Mouse (Mus musculus) midbrain, embryonic 14.5 days (tissue): ENCODE results near the gene Med18. TPM values are rescaled to one million over a fixed set of nuclear protein-coding genes. Genes with fewer than 3 reads are reported as not detected.
"Not testable (repeated sequence)": the region's sequence is repeated elsewhere in the genome, so short reads cannot be mapped to it uniquely, and the experiment has no call there.

ENCODE experiments used
- ATAC-seq: fragments of 200-750 bp; cut with Nextera tagmentation; 2 replicates; pipeline ENCODE4 v1.8.0; 2017; ENCODE audit warnings: moderate number of reproducible peaks, moderate library complexity; ENCODE audit not compliant: low FRiP score, low TSS enrichment
- DNase-seq: peaks from one replicate; pipeline ENCODE4 v3.0.0-alpha.2; 2015
- H3K27ac ChIP-seq: fragments of 300-500 bp; sonication (generic); replicated peaks from 2 replicates; pipeline ENCODE4 v1.5.1; 2014; ENCODE audit warnings: mild to moderate bottlenecking, low read depth, low read length, moderate library complexity
- H3K27me3 ChIP-seq: fragments of 300-500 bp; sonication (generic); 2 replicates; pipeline ENCODE4 v1.6.1; 2014; ENCODE audit warnings: low read length, control low read depth, mixed read lengths; ENCODE audit not compliant: control insufficient read depth, insufficient read depth
- H3K36me3 ChIP-seq: fragments of 300-500 bp; sonication (generic); 2 replicates; pipeline ENCODE4 v1.6.1; 2014; ENCODE audit warnings: low read length, control low read depth; ENCODE audit not compliant: control insufficient read depth, insufficient read depth
- H3K4me1 ChIP-seq: fragments of 300-500 bp; sonication (generic); 2 replicates; pipeline ENCODE4 v1.6.1; 2014; ENCODE audit warnings: mild to moderate bottlenecking, antibody characterized with exemption, low read length, control low read depth; ENCODE audit not compliant: control insufficient read depth, insufficient read depth
- H3K4me2 ChIP-seq: fragments of 300-500 bp; sonication (generic); 2 replicates; pipeline ENCODE4 v1.6.1; 2014; ENCODE audit warnings: mild to moderate bottlenecking, low read length, moderate library complexity
- H3K4me3 ChIP-seq: fragments of 300-500 bp; sonication (generic); replicated peaks from 2 replicates; pipeline ENCODE4 v1.5.1; 2014; ENCODE audit warnings: low read depth, low read length
- H3K9ac ChIP-seq: fragments of 300-500 bp; sonication (generic); replicated peaks from 2 replicates; pipeline ENCODE4 v1.6.1; 2014; ENCODE audit warnings: mild to moderate bottlenecking, low read length, moderate library complexity
- H3K9me3 ChIP-seq: fragments of 300-500 bp; sonication (generic); 2 replicates; pipeline ENCODE4 v1.6.1; 2016; ENCODE audit warnings: low read length, control low read depth, mixed read lengths; ENCODE audit not compliant: control insufficient read depth
- WGBS: fragments of 180-500 bp; shearing (Covaris S2); extraction: QIAGEN DNeasy Blood & Tissue Kit; methylation state at CpG from one replicate; pipeline ENCODE4 v1.1.7; 2014; 5-methylcytosine and 5-hydroxymethylcytosine counted together
- polyA plus RNA-seq: library from polyadenylated mRNA; unstranded; fragments of >200 nt; fragmentation: Nextera tagmentation; extraction: Ambion mirVana; gene quantifications from 2 replicates; pipeline ENCODE4 v1.2.1, GENCODE M21; 2014

Gene Med18
- polyA plus RNA-seq, 1 experiment from 2014 or later, result 8.9 TPM

- Histone ChIP-seq H3K36me3 (no peaks in the 10 kb centered on the region), H3K4me1 (no peaks in the 10 kb centered on the region), H3K4me3 (no peak overlapping the region), H3K9ac (no peak overlapping the region), H3K4me2 (no peak overlapping the region), H3K27me3 (no peaks in the 10 kb centered on the region), H3K27ac (no peak overlapping the region), H3K9me3 (no peaks in the 10 kb centered on the region)
- DNase-seq (no peak), ATAC-seq (no peak)
- 92% methylated on average over 3 of the region's 3 CpGs for WGBS
These were observed 24.8 kb upstream of the Med18 start for GRCm38 (mm10) chr4:132488521-132488920.

GRCm38 (mm10) chr4:132484820-132485219 lies 21.1 kb upstream of the Med18 start:
- H3K9me3 ChIP-seq, result no peaks in the 10 kb centered on the region
- no peak overlapping the region for H3K27ac ChIP-seq
- WGBS, result 76% methylated on average over 5 of the region's 5 CpGs
- H3K27me3 ChIP-seq, result no peaks in the 10 kb centered on the region
- no peak for ATAC-seq
- no peak overlapping the region for H3K9ac ChIP-seq
- no peaks in the 10 kb centered on the region for H3K36me3 ChIP-seq
- no peak overlapping the region for H3K4me3 ChIP-seq
- no peak for DNase-seq
- no peaks in the 10 kb centered on the region for H3K4me1 ChIP-seq
- no peak overlapping the region for H3K4me2 ChIP-seq

GRCm38 (mm10) chr4:132484231-132484630 lies 20.5 kb upstream of the Med18 start:
- no peaks in the 10 kb centered on the region for H3K4me1 ChIP-seq
- DNase-seq, result no peak
- 82% methylated on average over 4 of the region's 4 CpGs for WGBS
- no peak overlapping the region for H3K9ac ChIP-seq
- no peak overlapping the region for H3K4me2 ChIP-seq
- H3K36me3 ChIP-seq, result no peaks in the 10 kb centered on the region
- no peak for ATAC-seq
- H3K4me3 ChIP-seq, result no peak overlapping the region
- H3K27ac ChIP-seq, result no peak overlapping the region
- H3K9me3 ChIP-seq, result no peaks in the 10 kb centered on the region
- H3K27me3 ChIP-seq, result no peaks in the 10 kb centered on the region

GRCm38 (mm10) chr4:132482956-132483608 lies 19.4 kb upstream of the Med18 start:
- no peak for ATAC-seq
- H3K4me3 ChIP-seq, result no peak overlapping the region
- H3K9me3 ChIP-seq, result no peaks in the 10 kb centered on the region
- H3K27me3 ChIP-seq, result no peaks in the 10 kb centered on the region
- DNase-seq, result no peak
- no peak overlapping the region for H3K9ac ChIP-seq
- H3K4me1 ChIP-seq, result no peaks in the 10 kb centered on the region
- no peak overlapping the region for H3K4me2 ChIP-seq
- WGBS, result 81% methylated on average over 13 of the region's 13 CpGs
- no peaks in the 10 kb centered on the region for H3K36me3 ChIP-seq
- no peak overlapping the region for H3K27ac ChIP-seq

GRCm38 (mm10) chr4:132482104-132482503 lies 18.4 kb upstream of the Med18 start:
- not testable (repeated sequence) for H3K36me3 ChIP-seq, ATAC-seq, H3K27me3 ChIP-seq, H3K4me1 ChIP-seq, H3K9ac ChIP-seq, H3K27ac ChIP-seq, DNase-seq, H3K9me3 ChIP-seq, H3K4me2 ChIP-seq, H3K4me3 ChIP-seq
- 64% methylated on average over 3 of the region's 3 CpGs for WGBS

- no peak overlapping the region for H3K4me2 ChIP-seq
- H3K36me3 ChIP-seq, result no peaks in the 10 kb centered on the region
- H3K4me3 ChIP-seq, result no peak overlapping the region
- ATAC-seq (no peak), DNase-seq (no peak)
- no peaks in the 10 kb centered on the region for H3K4me1 ChIP-seq
- 91% methylated on average over 8 of the region's 8 CpGs for WGBS
- no peaks in the 10 kb centered on the region for H3K27me3 ChIP-seq
- H3K9ac ChIP-seq, result no peak overlapping the region
- H3K9me3 ChIP-seq, result no peaks in the 10 kb centered on the region
- no peak overlapping the region for H3K27ac ChIP-seq
These were observed 14.1 kb upstream of the Med18 start for GRCm38 (mm10) chr4:132477833-132478232.

- no peaks in the 10 kb centered on the region for H3K4me1 ChIP-seq
These were observed 12.5 kb upstream of the Med18 start for GRCm38 (mm10) chr4:132475895-132476878.

GRCm38 (mm10) chr4:132474631-132475030 lies 10.9 kb upstream of the Med18 start:
- ATAC-seq (no peak), DNase-seq (no peak)
- Histone ChIP-seq H3K27ac (no peak overlapping the region), H3K36me3 (no peaks in the 10 kb centered on the region), H3K4me1 (no peaks in the 10 kb centered on the region), H3K9me3 (no peaks in the 10 kb centered on the region), H3K4me3 (no peak overlapping the region), H3K4me2 (no peak overlapping the region), H3K9ac (no peak overlapping the region), H3K27me3 (no peaks in the 10 kb centered on the region)
- 77% methylated on average over 4 of the region's 4 CpGs for WGBS

More at GRCm38 (mm10) chr4:132475895-132476878, 12.5 kb upstream of the Med18 start:
- no peak overlapping the region for H3K27ac ChIP-seq
- ATAC-seq, result no peak
- H3K4me2 ChIP-seq, result no peak overlapping the region
- no peak overlapping the region for H3K9ac ChIP-seq
- no peaks in the 10 kb centered on the region for H3K36me3 ChIP-seq
- 84% methylated on average over 13 of the region's 13 CpGs for WGBS
- DNase-seq, result no peak
- H3K4me3 ChIP-seq, result no peak overlapping the region
- no peaks in the 10 kb centered on the region for H3K9me3 ChIP-seq
- H3K27me3 ChIP-seq, result no peaks in the 10 kb centered on the region
